Mouse (Mus musculus) limb, embryonic 14.5 days (tissue): Measurements from ENCODE around the gene Misp. TPM values are rescaled to one million over a fixed set of nuclear protein-coding genes. Genes with fewer than 3 reads are reported as not detected.

Experiments used
- ATAC-seq: fragments of 200-750 bp; cut with Nextera tagmentation; 2 replicates; pipeline ENCODE4 v1.8.0; 2017; ENCODE audit warnings: low read depth, moderate number of reproducible peaks, moderate TSS enrichment; ENCODE audit not compliant: low FRiP score
- DNase-seq: peaks from one replicate; pipeline ENCODE4 v3.0.0-alpha.2; 2015; ENCODE audit warnings: low spot score
- H3K27ac ChIP-seq: fragments of 300-500 bp; sonication (generic); replicated peaks from 2 replicates; pipeline ENCODE4 v1.5.1; 2014; ENCODE audit warnings: low read depth, mild to moderate bottlenecking, low read length, moderate library complexity, mixed read lengths
- H3K27me3 ChIP-seq: fragments of 300-500 bp; sonication (generic); 2 replicates; pipeline ENCODE4 v1.6.1; 2014; ENCODE audit warnings: low read length, mixed read lengths; ENCODE audit not compliant: control insufficient read depth, insufficient read depth
- H3K36me3 ChIP-seq: fragments of 300-500 bp; sonication (generic); 2 replicates; pipeline ENCODE4 v1.6.1; 2014; ENCODE audit warnings: mild to moderate bottlenecking, low read length, moderate library complexity, mixed read lengths; ENCODE audit not compliant: control insufficient read depth, insufficient read depth
- H3K4me1 ChIP-seq: fragments of 300-500 bp; sonication (generic); 2 replicates; pipeline ENCODE4 v1.6.1; 2014; ENCODE audit warnings: antibody characterized with exemption, low read length, mixed read lengths; ENCODE audit not compliant: control insufficient read depth, insufficient read depth
- H3K4me2 ChIP-seq: fragments of 300-500 bp; sonication (generic); replicated peaks from 2 replicates; pipeline ENCODE4 v1.6.1; 2014; ENCODE audit warnings: low read depth, mild to moderate bottlenecking, low read length, moderate library complexity; ENCODE audit not compliant: severe bottlenecking
- H3K4me3 ChIP-seq: fragments of 300-500 bp; sonication (generic); replicated peaks from 2 replicates; pipeline ENCODE4 v1.5.1; 2014; ENCODE audit warnings: low read length
- H3K9ac ChIP-seq: fragments of 300-500 bp; sonication (generic); 2 replicates; pipeline ENCODE4 v1.6.1; 2014; ENCODE audit warnings: mild to moderate bottlenecking, low read depth, low read length, moderate library complexity; ENCODE audit not compliant: severe bottlenecking
- H3K9me3 ChIP-seq: fragments of 300-500 bp; sonication (generic); 2 replicates; pipeline ENCODE4 v1.6.1; 2016; ENCODE audit warnings: low read length; ENCODE audit not compliant: control insufficient read depth
- POLR2A ChIP-seq: fragments of 200-500 bp; IDR thresholded peaks from 2 replicates; pipeline ENCODE4 v1.8.0; 2012; ENCODE audit warnings: inconsistent platforms, mild to moderate bottlenecking, moderate library complexity, borderline replicate concordance; ENCODE audit not compliant: insufficient read depth, insufficient read length; ENCODE audit errors: extremely low read depth
- WGBS: fragments of 180-500 bp; shearing (Covaris S2); extraction: QIAGEN DNeasy Blood & Tissue Kit; methylation state at CpG from one replicate; pipeline ENCODE4 v1.1.7; 2014; 5-methylcytosine and 5-hydroxymethylcytosine counted together
- polyA plus RNA-seq, 2 experiments: library from polyadenylated mRNA; depleted of rRNA in 1 of 2; stranded (reverse) in 1 of 2; unstranded in 1 of 2; fragments of >200 nt; fragmentation: Nextera tagmentation in 1 of 2; extraction: Ambion mirVana in 1 of 2; gene quantifications; 2 replicates each; pipeline versions ENCODE4 v1.2.1 to v1.2.3; 2012 to 2014

Misp gene
- polyA plus RNA-seq, 2 experiments = 0.41 to 0.54 TPM

GRCm38 (mm10) chr10:79849941-79850628, 29.3 kb downstream of the Misp start:
- no peak overlapping the region for H3K9ac ChIP-seq
- ATAC-seq (no peak), DNase-seq (no peak)
- no peaks in the 10 kb centered on the region for H3K27me3 ChIP-seq
- no peak overlapping the region for H3K27ac ChIP-seq
- H3K36me3 ChIP-seq = no peaks in the 10 kb centered on the region
- TF ChIP-seq POLR2A = no peak
- peaks cover 20% of the 10 kb centered on the region for H3K4me1 ChIP-seq
- WGBS = 80% methylated on average over 8 of the region's 8 CpGs
- no peaks in the 10 kb centered on the region for H3K9me3 ChIP-seq
- no peak overlapping the region for H3K4me2 ChIP-seq
- H3K4me3 ChIP-seq = no peak overlapping the region

GRCm38 (mm10) chr10:79851653-79852052, 30.9 kb downstream of the Misp start:
- no peak for ATAC-seq
- 57% methylated on average over 3 of the region's 3 CpGs for WGBS
- H3K4me3 ChIP-seq = no peak overlapping the region
- H3K9me3 ChIP-seq = no peaks in the 10 kb centered on the region
- H3K27me3 ChIP-seq = no peaks in the 10 kb centered on the region
- no peak for DNase-seq
- H3K4me1 ChIP-seq = peaks cover 28% of the 10 kb centered on the region
- peak overlapping the region; percentile 99 for H3K27ac ChIP-seq
- no peak overlapping the region for H3K9ac ChIP-seq
- no peak for TF ChIP-seq POLR2A
- peaks cover 10% of the 10 kb centered on the region for H3K36me3 ChIP-seq
- H3K4me2 ChIP-seq = peak overlapping the region; percentile 82

- Histone ChIP-seq H3K27ac (peak overlapping the region; percentile 99), H3K27me3 (no peaks in the 10 kb centered on the region), H3K36me3 (peaks cover 16% of the 10 kb centered on the region), H3K4me3 (peak overlapping the region; percentile 99; the same call in 1 of the 2 replicates), H3K9me3 (no peaks in the 10 kb centered on the region), H3K4me2 (peak overlapping the region; percentile 82), H3K4me1 (peaks cover 34% of the 10 kb centered on the region), H3K9ac (peak overlapping the region; percentile 99; the same call in 1 of the 2 replicates)
- ATAC-seq = no peak
- WGBS = 30% methylated on average over 9 of the region's 9 CpGs
- DNase-seq = peak; percentile 60
- no peak for TF ChIP-seq POLR2A
Observed at GRCm38 (mm10) chr10:79852107-79852789, 31.5 kb downstream of the Misp start.

GRCm38 (mm10) chr10:79852827-79853226, 32.0 kb downstream of the Misp start:
- Histone ChIP-seq H3K36me3 (peaks cover 22% of the 10 kb centered on the region), H3K4me2 (peak overlapping the region; percentile 82), H3K9me3 (no peaks in the 10 kb centered on the region), H3K9ac (peak overlapping the region; percentile 99), H3K4me1 (peaks cover 40% of the 10 kb centered on the region), H3K4me3 (peak overlapping the region; percentile 99), H3K27ac (peak overlapping the region; percentile 99), H3K27me3 (no peaks in the 10 kb centered on the region)
- 24% methylated on average over 8 of the region's 8 CpGs for WGBS
- TF ChIP-seq POLR2A = no peak
- ATAC-seq (no peak), DNase-seq (no peak)

GRCm38 (mm10) chr10:79853392-79853791, 32.6 kb downstream of the Misp start:
- Histone ChIP-seq H3K4me1 (peaks cover 45% of the 10 kb centered on the region), H3K27ac (peak overlapping the region; percentile 99), H3K4me3 (peak overlapping the region; percentile 99), H3K36me3 (peaks cover 28% of the 10 kb centered on the region), H3K4me2 (peak overlapping the region; percentile 82), H3K9me3 (no peaks in the 10 kb centered on the region), H3K27me3 (no peaks in the 10 kb centered on the region), H3K9ac (peak overlapping the region; percentile 99)
- DNase-seq (peak; percentile 98), ATAC-seq (peak; percentile 58)
- peak; percentile 74; the same call in 1 of the 2 replicates for TF ChIP-seq POLR2A
- WGBS = 0% methylated on average over 15 of the region's 15 CpGs
